Comparison of ENCODE assay signal across 20 mouse cellular contexts in genomic region chrX:7067219-7067618, GRCm38 (mm10). TPM values are rescaled to one million over a fixed set of nuclear protein-coding genes. Genes with fewer than 3 reads are reported as not detected.
DNase-seq lines count a peak whose midpoint lies in the region; TF ChIP-seq lines count a peak whose summit lies in the region.
"Had no signal": no experiment of that assay in that cellular context is flagged by ENCODE, and none has a peak within 500 bp of the region (broad histone marks: within the 10 kb centered on the region; RNA-seq: fewer than 3 reads in every experiment).

TSS of gene Akap4 (plus strand) at chrX:7067519.

- peak within 1 kb of the TSS; percentile 62 for H3K4me3 ChIP-seq in testis, adult 2 months (ENCODE audit: control insufficient read depth, low read depth, low read length)

- TF ChIP-seq CTCF in testis, adult 2 months (IDR thresholded peaks at IDR 0.05; ENCODE audit: control insufficient read depth, insufficient read depth, insufficient replicate concordance, low read depth, low read length) = no peak

- no peaks in the 10 kb centered on the region for H3K36me3 ChIP-seq in testis, adult 2 months (ENCODE audit: control insufficient read depth, insufficient read depth, low read length)
- H3K36me3 ChIP-seq: G1E had no signal

- TF ChIP-seq POLR2A in testis, adult 2 months (IDR thresholded peaks at IDR 0.05; ENCODE audit: control insufficient read depth, low read depth, low read length) = no peak

- peak within 1 kb of the TSS; percentile 82 for H3K27ac ChIP-seq in testis, adult 2 months (ENCODE audit: control insufficient read depth, insufficient read depth, low read depth, low read length)

- H3K27me3 ChIP-seq in testis, adult 2 months (ENCODE audit: control insufficient read depth, insufficient read depth, low read length) = no peaks in the 10 kb centered on the region
- H3K27me3 ChIP-seq: CH12.LX had no signal

- H3K4me1 ChIP-seq in testis, adult 2 months (ENCODE audit: control insufficient read depth, insufficient read depth, low read length) = no peaks in the 10 kb centered on the region

- DNase-seq in testis, postnatal 14 days (ENCODE audit: low spot score) = no peak
- DNase-seq: adrenal gland, adult 2 months; adrenal gland, adult 8-10 months; adrenal gland, postnatal 10 days; adrenal gland, postnatal 14 days; adrenal gland, postnatal 25 days; adrenal gland, postnatal 36 days; B cell, adult 2 months; cerebellum, adult 11 months; cerebellum, adult 11-12 months; cerebellum, adult 18-20 months; cerebellum, adult 2 months had no signal

RNA-seq across cellular contexts. Expression of gene Akap4, which starts in this region (rescaled TPM):
- 497 and 541 TPM in 2 replicates for polyA plus RNA-seq in testis, adult 2 months (2012; rRNA removed)
- polyA plus RNA-seq: activated CD4-positive, CD25-positive, alpha-beta regulatory T cell, adult 4 months; adrenal gland, adult 2 months; brain, embryonic 14.5 days; C2C12; CD4-positive, CD25-positive, alpha-beta regulatory T cell, adult 4 months; cerebellum, adult 2 months; G1E; Patski had no signal
